Mouse (Mus musculus) liver, embryonic 15.5 days (tissue): ENCODE data around the gene Col25a1. TPM values are rescaled to one million over a fixed set of nuclear protein-coding genes. Genes with fewer than 3 reads are reported as not detected.

Source experiments
- ATAC-seq: fragments of 200-750 bp; cut with Nextera tagmentation; 2 replicates; pipeline ENCODE4 v1.8.0; 2017; ENCODE audit warnings: moderate number of reproducible peaks, mild to moderate bottlenecking, moderate library complexity; ENCODE audit not compliant: insufficient read depth
- H3K27ac ChIP-seq: fragments of 300-500 bp; sonication (generic); replicated peaks from 2 replicates; pipeline ENCODE4 v1.5.1; 2015; ENCODE audit warnings: mild to moderate bottlenecking, inconsistent platforms
- H3K27me3 ChIP-seq: fragments of 300-500 bp; sonication (generic); 2 replicates; pipeline ENCODE4 v1.6.1; 2015; ENCODE audit warnings: mild to moderate bottlenecking, inconsistent platforms
- H3K36me3 ChIP-seq: fragments of 300-500 bp; sonication (generic); replicated peaks from 2 replicates; pipeline ENCODE4 v1.6.1; 2015; ENCODE audit warnings: moderate library complexity, mild to moderate bottlenecking, inconsistent platforms
- H3K4me1 ChIP-seq: fragments of 300-500 bp; sonication (generic); replicated peaks from 2 replicates; pipeline ENCODE4 v1.6.1; 2015; ENCODE audit warnings: inconsistent platforms
- H3K4me2 ChIP-seq: fragments of 300-500 bp; sonication (generic); 2 replicates; pipeline ENCODE4 v1.6.1; 2015; ENCODE audit warnings: moderate library complexity, mild to moderate bottlenecking, inconsistent platforms
- H3K4me3 ChIP-seq: fragments of 300-500 bp; sonication (generic); replicated peaks from 2 replicates; pipeline ENCODE4 v1.5.1; 2015; ENCODE audit warnings: mild to moderate bottlenecking, inconsistent platforms
- H3K9ac ChIP-seq: fragments of 300-500 bp; sonication (generic); 2 replicates; pipeline ENCODE4 v1.6.1; 2015; ENCODE audit warnings: moderate library complexity, mild to moderate bottlenecking, inconsistent platforms
- H3K9me3 ChIP-seq: fragments of 300-500 bp; sonication (generic); replicated peaks from 2 replicates; pipeline ENCODE4 v1.6.1; 2016; ENCODE audit warnings: inconsistent platforms
- WGBS: fragments of 180-500 bp; shearing (Covaris S2); methylation state at CpG from one replicate; pipeline ENCODE4 v1.1.7; 2015; ENCODE audit warnings: mixed read lengths; ENCODE audit not compliant: insufficient replicate concordance; 5-methylcytosine and 5-hydroxymethylcytosine counted together
- polyA plus RNA-seq: library from polyadenylated mRNA; unstranded; fragments of >200 nt; fragmentation: Nextera tagmentation; extraction: Ambion mirVana; gene quantifications from 2 replicates; pipeline ENCODE4 v1.2.1, GENCODE M21; 2015

Col25a1 gene
- polyA plus RNA-seq, 1 experiment from 2014 or later = 0.79 TPM

GRCm38 (mm10) chr3:130646110-130646810 lies 515.0 kb downstream of the Col25a1 start:
- no peaks in the 10 kb centered on the region for H3K4me1 ChIP-seq
- H3K4me3 ChIP-seq = no peak overlapping the region
- WGBS = 62% methylated on average over 11 of the region's 11 CpGs
- H3K9ac ChIP-seq = no peak overlapping the region
- no peaks in the 10 kb centered on the region for H3K27me3 ChIP-seq
- ATAC-seq = no peak
- no peaks in the 10 kb centered on the region for H3K36me3 ChIP-seq
- no peaks in the 10 kb centered on the region for H3K9me3 ChIP-seq
- H3K27ac ChIP-seq = no peak overlapping the region
- no peak overlapping the region for H3K4me2 ChIP-seq

Other genes with a start within 250 kb of the Col25a1 start
- gene Casp6, start 230.1 kb upstream of the Col25a1 start, polyA plus RNA-seq = 27.3 and 30.6 TPM in 2 replicates
- gene Mcub, start 161.3 kb upstream of the Col25a1 start, polyA plus RNA-seq = 14.6 and 16.0 TPM in 2 replicates
- 7.7 and 9.6 TPM in 2 replicates for gene Sec24b, start 69.9 kb upstream of the Col25a1 start, polyA plus RNA-seq